In genomic region chr4:21712147-21712546, GRCm38 (mm10) we compare ENCODE assay signal across 8 mouse cellular contexts. TPM values are rescaled to one million over a fixed set of nuclear protein-coding genes. Genes with fewer than 3 reads are reported as not detected.
DNase-seq lines count a peak whose midpoint lies in the region; ATAC-seq and TF ChIP-seq lines count a peak whose summit lies in the region.

No protein-coding gene starts in this region.

- DNase-seq in G1E (ENCODE audit: low spot score), result peak; percentile 16
- peak; percentile 94 for DNase-seq in adrenal gland, postnatal 14 days
- DNase-seq in gastrocnemius, adult 18-20 months (ENCODE audit: low spot score), result peak; percentile 62
- peak; percentile 22 to 56 for DNase-seq in spleen, postnatal 14 days (ENCODE audit: low spot score in 2 of 2)

- whole genome bisulfite sequencing in hindbrain, embryonic 12.5 days, result 10% methylated on average over 13 of the region's 13 CpGs
- WGBS in limb, embryonic 12.5 days, result 4% methylated on average over 13 of the region's 13 CpGs
- WGBS in midbrain, embryonic 13.5 days, result 6% methylated on average over 13 of the region's 13 CpGs

- H3K4me1 ChIP-seq in G1E (ENCODE audit: insufficient read depth, low read depth, low read length), result peaks cover 3% of the 10 kb centered on the region; the same call in 1 of the 2 replicates
- peaks cover 8% of the 10 kb centered on the region; the same call in 1 of the 2 replicates for H3K4me1 ChIP-seq in hindbrain, embryonic 12.5 days
- no peaks in the 10 kb centered on the region for H3K4me1 ChIP-seq in limb, embryonic 12.5 days (replicated peaks)
- peaks cover 6% of the 10 kb centered on the region for H3K4me1 ChIP-seq in midbrain, embryonic 13.5 days (replicated peaks)

- H3K36me3 ChIP-seq in G1E (replicated peaks), result no peaks in the 10 kb centered on the region
- H3K36me3 ChIP-seq in hindbrain, embryonic 12.5 days, result no peaks in the 10 kb centered on the region
- no peaks in the 10 kb centered on the region for H3K36me3 ChIP-seq in limb, embryonic 12.5 days
- H3K36me3 ChIP-seq in midbrain, embryonic 13.5 days, result no peaks in the 10 kb centered on the region

- peak; percentile 81 for ATAC-seq in G1E (ENCODE audit: extremely low read depth, insufficient number of reproducible peaks, low FRiP score, poor library complexity, severe bottlenecking)
- peak; percentile 61 for ATAC-seq in hindbrain, embryonic 12.5 days (ENCODE audit: low FRiP score)
- ATAC-seq in limb, embryonic 12.5 days (ENCODE audit: insufficient number of reproducible peaks, insufficient read depth, low FRiP score, low TSS enrichment, low read depth), result peak; percentile 92
- peak; percentile 81 for ATAC-seq in midbrain, embryonic 13.5 days
- no peak for ATAC-seq in erythroblast, adult 5-6 weeks (replicated peaks; ENCODE audit: low FRiP score, poor library complexity, severe bottlenecking)

- no peak for TF ChIP-seq CTCF in G1E (IDR thresholded peaks at IDR 0.05; ENCODE audit: low read depth, low read length)

- H3K4me3 ChIP-seq in G1E (ENCODE audit: low read depth, low read length), result no peak overlapping the region
- H3K4me3 ChIP-seq in hindbrain, embryonic 12.5 days, result no peak overlapping the region; the same call in 1 of the 2 replicates
- H3K4me3 ChIP-seq in limb, embryonic 12.5 days (replicated peaks), result no peak overlapping the region
- peak overlapping the region; percentile 25 for H3K4me3 ChIP-seq in midbrain, embryonic 13.5 days (replicated peaks)

- peak overlapping the region; percentile 40 for H3K4me2 ChIP-seq in hindbrain, embryonic 12.5 days (replicated peaks)
- peak overlapping the region; percentile 0; the same call in 1 of the 2 replicates for H3K4me2 ChIP-seq in limb, embryonic 12.5 days
- H3K4me2 ChIP-seq in midbrain, embryonic 13.5 days (replicated peaks), result peak overlapping the region; percentile 49

- no peaks in the 10 kb centered on the region for H3K9me3 ChIP-seq in G1E (replicated peaks)
- H3K9me3 ChIP-seq in hindbrain, embryonic 12.5 days (replicated peaks), result no peaks in the 10 kb centered on the region
- H3K9me3 ChIP-seq in limb, embryonic 12.5 days, result no peaks in the 10 kb centered on the region
- H3K9me3 ChIP-seq in midbrain, embryonic 13.5 days, result no peaks in the 10 kb centered on the region

- no peak overlapping the region for H3K27ac ChIP-seq in hindbrain, embryonic 12.5 days
- H3K27ac ChIP-seq in limb, embryonic 12.5 days, result no peak overlapping the region
- no peak overlapping the region for H3K27ac ChIP-seq in midbrain, embryonic 13.5 days

- H3K27me3 ChIP-seq in G1E (ENCODE audit: insufficient read depth, low read length), result peaks cover 7% of the 10 kb centered on the region
- H3K27me3 ChIP-seq in hindbrain, embryonic 12.5 days, result peaks cover 7% of the 10 kb centered on the region; the same call in 1 of the 2 replicates
- peaks cover 4% of the 10 kb centered on the region; the same call in 1 of the 2 replicates for H3K27me3 ChIP-seq in limb, embryonic 12.5 days
- H3K27me3 ChIP-seq in midbrain, embryonic 13.5 days, result peaks cover 21% of the 10 kb centered on the region

- H3K9ac ChIP-seq in hindbrain, embryonic 12.5 days, result no peak overlapping the region
- no peak overlapping the region for H3K9ac ChIP-seq in limb, embryonic 12.5 days (replicated peaks)
- H3K9ac ChIP-seq in midbrain, embryonic 13.5 days (replicated peaks), result peak overlapping the region; percentile 55

RNA-seq across cellular contexts. Expression of gene Ccnc, which starts 15.4 kb away (rescaled TPM):
- 56.1 and 68.4 TPM in 2 replicates for total RNA-seq in G1E (2014; fragmentation: Nextera tagmentation)
- 38.3 and 46.1 TPM in 2 replicates for total RNA-seq in G1E (2017)
- polyA plus RNA-seq in G1E (2012), result 0.47 and 1.9 TPM in 2 replicates
- 19.5 and 19.9 TPM in 2 replicates for total RNA-seq in adrenal gland, postnatal 14 days (2021)
- 10 to 100 TPM in 1 of 2 experiments, 1 to 10 TPM in 1; 8.5 to 10.7 TPM for total RNA-seq in gastrocnemius, adult 18-20 months (2021)
- 62.6 and 62.8 TPM in 2 replicates for polyA plus RNA-seq in hindbrain, embryonic 12.5 days (2016; fragmentation: Nextera tagmentation; extraction: Ambion mirVana)
- polyA plus RNA-seq in limb, embryonic 12.5 days (2016; fragmentation: Nextera tagmentation; extraction: Ambion mirVana), result 43.5 and 45.8 TPM in 2 replicates
- polyA plus RNA-seq in midbrain, embryonic 13.5 days (2015; fragmentation: Nextera tagmentation; extraction: Ambion mirVana), result 65.7 and 75.0 TPM in 2 replicates
- 17.5 and 28.0 TPM in 2 replicates for total RNA-seq in erythroblast, adult 5-6 weeks (2015; ENCODE audit: low replicate concordance)
- 19.7 and 23.0 TPM in 2 replicates for total RNA-seq in erythroblast, adult 5-6 weeks (2017; ENCODE audit: low replicate concordance)

RNA-seq across cellular contexts. Expression of gene Prdm13, which starts 26.4 kb away (rescaled TPM):
- total RNA-seq in G1E (2014; fragmentation: Nextera tagmentation) (not detected in 2 replicates), G1E (2017) (0.05 and 0.06 TPM in 2 replicates)
- not detected in 2 replicates for polyA plus RNA-seq in G1E (2012)
- total RNA-seq in adrenal gland, postnatal 14 days (2021), result not detected in 2 replicates
- total RNA-seq in gastrocnemius, adult 18-20 months (2021), result not detected
- 7.8 and 8.9 TPM in 2 replicates for polyA plus RNA-seq in hindbrain, embryonic 12.5 days (2016; fragmentation: Nextera tagmentation; extraction: Ambion mirVana)
- polyA plus RNA-seq in limb, embryonic 12.5 days (2016; fragmentation: Nextera tagmentation; extraction: Ambion mirVana), result not detected in 2 replicates
- polyA plus RNA-seq in midbrain, embryonic 13.5 days (2015; fragmentation: Nextera tagmentation; extraction: Ambion mirVana), result 0.28 and 0.45 TPM in 2 replicates
- total RNA-seq in erythroblast, adult 5-6 weeks (2015; ENCODE audit: low replicate concordance), result not detected in 2 replicates
- not detected in 2 replicates for total RNA-seq in erythroblast, adult 5-6 weeks (2017; ENCODE audit: low replicate concordance)

RNA-seq across cellular contexts. Expression of gene Usp45, which starts 54.8 kb away (rescaled TPM):
- total RNA-seq in G1E (2014; fragmentation: Nextera tagmentation), result 49.2 and 58.4 TPM in 2 replicates
- 15.7 and 21.1 TPM in 2 replicates for total RNA-seq in G1E (2017)
- 2.9 and 3.4 TPM in 2 replicates for polyA plus RNA-seq in G1E (2012)
- total RNA-seq in adrenal gland, postnatal 14 days (2021), result 21.9 and 22.9 TPM in 2 replicates
- 10 to 100 TPM; 16.9 to 18.5 TPM for total RNA-seq in gastrocnemius, adult 18-20 months (2021)
- polyA plus RNA-seq in hindbrain, embryonic 12.5 days (2016; fragmentation: Nextera tagmentation; extraction: Ambion mirVana), result 11.3 and 11.5 TPM in 2 replicates
- 11.8 and 13.4 TPM in 2 replicates for polyA plus RNA-seq in limb, embryonic 12.5 days (2016; fragmentation: Nextera tagmentation; extraction: Ambion mirVana)
- 7.5 and 7.8 TPM in 2 replicates for polyA plus RNA-seq in midbrain, embryonic 13.5 days (2015; fragmentation: Nextera tagmentation; extraction: Ambion mirVana)
- 26.3 and 28.1 TPM in 2 replicates for total RNA-seq in erythroblast, adult 5-6 weeks (2015; ENCODE audit: low replicate concordance)
- total RNA-seq in erythroblast, adult 5-6 weeks (2017; ENCODE audit: low replicate concordance), result 22.7 and 27.5 TPM in 2 replicates

RNA-seq across cellular contexts. Expression of gene Tstd3, which starts 54.9 kb away (rescaled TPM):
- total RNA-seq in G1E (2014; fragmentation: Nextera tagmentation), result 72.4 and 103 TPM in 2 replicates
- 40.5 and 41.5 TPM in 2 replicates for total RNA-seq in G1E (2017)
- 5.1 and 6.0 TPM in 2 replicates for polyA plus RNA-seq in G1E (2012)
- total RNA-seq in adrenal gland, postnatal 14 days (2021), result 13.4 and 13.7 TPM in 2 replicates
- 10 to 100 TPM; 14.5 to 15.0 TPM for total RNA-seq in gastrocnemius, adult 18-20 months (2021)
- 24.9 and 27.3 TPM in 2 replicates for polyA plus RNA-seq in hindbrain, embryonic 12.5 days (2016; fragmentation: Nextera tagmentation; extraction: Ambion mirVana)
- 8.8 and 9.8 TPM in 2 replicates for polyA plus RNA-seq in limb, embryonic 12.5 days (2016; fragmentation: Nextera tagmentation; extraction: Ambion mirVana)
- 28.5 and 30.6 TPM in 2 replicates for polyA plus RNA-seq in midbrain, embryonic 13.5 days (2015; fragmentation: Nextera tagmentation; extraction: Ambion mirVana)
- 7.3 and 12.9 TPM in 2 replicates for total RNA-seq in erythroblast, adult 5-6 weeks (2015; ENCODE audit: low replicate concordance)
- 4.9 and 7.5 TPM in 2 replicates for total RNA-seq in erythroblast, adult 5-6 weeks (2017; ENCODE audit: low replicate concordance)

Comparison
In these comparisons a context has a peak if more than half of its experiments do, and no peak if none do; other contexts are left out.
1. DNase-seq: peak in every context shown above with its lines; median percentile 94 in adrenal gland, postnatal 14 days; 62 in gastrocnemius, adult 18-20 months; 39 in spleen, postnatal 14 days; 16 in G1E.